Mouse (Mus musculus): ENCODE data around the gene Polr1e. TPM values are rescaled to one million over a fixed set of nuclear protein-coding genes. Genes with fewer than 3 reads are reported as not detected.
A peak's percentile ranks its signal among the peaks of the same experiment; 100 is the strongest.
"Not testable (repeated sequence)": the region's sequence is repeated elsewhere in the genome, so short reads cannot be mapped to it uniquely, and the experiment has no call there.

The Polr1e gene
- polyA plus RNA-seq, 1 experiment from 2014 or later: 47.8 TPM

DNA sequence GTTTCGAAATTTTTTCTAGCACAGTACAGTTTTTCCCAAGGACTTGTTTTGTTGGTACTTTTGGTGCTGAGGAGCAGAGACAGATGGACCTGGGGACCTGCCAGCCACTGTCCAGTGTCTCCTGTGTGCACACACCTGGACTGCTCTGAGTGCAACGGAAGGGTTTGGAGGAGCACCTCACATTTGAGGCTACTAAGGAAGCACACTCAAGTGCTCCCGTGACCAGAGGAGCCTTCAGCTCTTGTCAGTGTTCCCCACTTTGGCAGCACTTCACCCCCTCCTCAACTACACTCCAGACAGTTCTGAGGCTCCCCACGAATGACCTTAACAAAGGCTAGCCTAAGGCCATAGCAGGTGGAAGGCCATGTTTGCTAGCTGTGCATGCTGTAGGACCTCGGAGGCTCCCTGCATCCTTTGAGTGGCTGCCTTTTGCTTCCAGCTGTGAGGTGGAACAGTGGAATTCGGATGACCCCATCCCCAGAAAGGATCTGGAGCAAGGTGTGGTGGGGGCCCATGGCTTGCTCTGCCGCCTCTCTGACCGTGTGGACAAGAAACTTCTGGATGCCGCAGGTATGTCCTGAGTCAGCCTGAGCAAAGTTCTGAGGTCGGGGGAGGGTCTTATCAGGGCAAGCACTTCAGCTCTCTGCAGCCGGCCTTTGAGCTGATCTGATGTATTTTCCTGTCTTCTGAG lies 35.8 kb upstream of the Polr1e start:
- Histone ChIP-seq H3K9me3 (no peaks in the 10 kb centered on the region), H3K4me3 (peak overlapping the region; percentile 88), H3K4me1 (peaks cover 37% of the 10 kb centered on the region), H3K27ac (peak overlapping the region; percentile 17), H3K36me3 (peaks cover 35% of the 10 kb centered on the region), H3K27me3 (ENCODE audit: insufficient read depth, poor library complexity, severe bottlenecking) (no peaks in the 10 kb centered on the region)
- 49% methylated on average over 11 of the region's 11 CpGs for WGBS
- DNase-seq (ENCODE audit: low spot score): no peak

DNA sequence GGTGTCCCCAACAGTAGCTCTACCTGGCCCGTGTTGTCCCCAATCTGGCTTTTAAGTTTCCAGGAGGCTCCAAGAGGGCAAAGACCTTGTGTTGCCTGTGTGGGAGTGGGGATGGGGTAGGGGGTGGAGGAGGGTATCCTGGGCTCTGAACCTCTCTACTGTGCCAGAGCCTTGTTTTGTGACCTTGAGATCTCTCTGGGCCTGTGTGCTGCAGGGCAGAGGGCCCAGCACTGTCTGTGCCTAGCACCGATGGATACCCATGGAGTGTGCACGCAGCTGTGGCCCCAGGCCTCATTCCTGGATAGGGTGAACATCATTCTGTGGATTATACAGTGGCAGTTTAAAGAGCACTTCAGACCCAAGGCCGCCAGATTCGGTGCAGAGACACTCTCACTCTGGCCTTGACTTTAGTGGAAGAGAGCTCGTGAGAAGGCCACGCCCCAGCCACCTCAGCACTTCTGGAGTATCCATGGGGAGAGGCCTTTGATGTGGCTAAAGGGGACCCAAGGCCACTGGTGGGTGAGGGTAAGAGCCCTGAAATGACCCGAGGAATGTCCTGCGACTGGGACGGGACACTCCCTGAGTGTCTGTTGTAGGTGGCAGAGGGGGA lies 35.1 kb upstream of the Polr1e start:
- H3K4me3 ChIP-seq: peak overlapping the region; percentile 88
- 67% methylated on average over 10 of the region's 10 CpGs for WGBS
- peak overlapping the region; percentile 17 for H3K27ac ChIP-seq
- peaks cover 37% of the 10 kb centered on the region for H3K4me1 ChIP-seq
- peaks cover 40% of the 10 kb centered on the region for H3K36me3 ChIP-seq
- H3K27me3 ChIP-seq (ENCODE audit: insufficient read depth, poor library complexity, severe bottlenecking): no peaks in the 10 kb centered on the region
- H3K9me3 ChIP-seq: no peaks in the 10 kb centered on the region
- no peak for DNase-seq (ENCODE audit: low spot score)

DNA sequence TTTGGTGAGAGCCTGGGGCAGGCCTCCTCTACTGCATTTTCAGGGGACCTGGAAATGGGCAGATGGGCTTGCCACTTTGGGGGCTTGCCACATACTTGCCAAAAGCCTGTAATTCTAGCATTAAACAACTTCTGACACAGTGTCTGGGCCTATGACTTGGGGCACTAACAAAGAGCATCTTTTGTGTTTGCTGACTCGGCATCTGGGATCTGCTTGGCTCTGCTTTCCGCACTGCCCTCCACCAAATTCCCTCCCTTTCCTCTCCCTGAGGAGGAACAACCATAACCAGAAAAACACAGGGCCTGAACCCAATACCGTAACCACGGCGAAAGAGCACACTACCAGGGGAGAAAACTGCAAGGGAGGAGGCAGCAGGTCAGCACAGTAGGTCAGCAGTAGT lies 27.8 kb upstream of the Polr1e start:
- Histone ChIP-seq H3K27me3 (ENCODE audit: insufficient read depth, poor library complexity, severe bottlenecking) (no peaks in the 10 kb centered on the region), H3K4me1 (0 out of 2 replicates have a peak, but pooled peaks cover 2% of the 10 kb centered on the region), H3K36me3 (peaks cover 84% of the 10 kb centered on the region), H3K27ac (no peak overlapping the region), H3K9me3 (no peaks in the 10 kb centered on the region), H3K4me3 (no peak overlapping the region)
- WGBS: 83% methylated on average over 5 of the region's 5 CpGs
- DNase-seq (ENCODE audit: low spot score): no peak

DNA sequence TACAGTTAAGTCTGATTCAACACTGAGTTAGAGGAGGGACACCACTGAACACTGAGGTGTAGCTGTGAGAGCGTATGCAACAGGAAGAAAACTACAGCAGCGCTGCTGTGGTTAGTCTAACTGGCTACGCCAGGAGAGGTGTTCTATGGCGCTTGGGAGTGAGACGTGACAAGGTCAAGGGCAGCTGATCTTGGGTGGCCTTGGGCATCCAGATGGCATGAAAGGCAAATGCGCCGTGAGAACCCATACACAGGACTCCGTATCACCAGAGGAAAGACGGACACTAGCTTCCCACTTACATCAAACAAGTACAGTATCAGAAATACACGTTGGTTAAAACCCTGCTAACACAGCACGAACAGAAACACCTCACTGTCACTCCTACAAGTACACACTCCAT lies 26.1 kb upstream of the Polr1e start:
- H3K4me3 ChIP-seq; H3K27me3 ChIP-seq (ENCODE audit: insufficient read depth, poor library complexity, severe bottlenecking); H3K27ac ChIP-seq; DNase-seq (ENCODE audit: low spot score); H3K9me3 ChIP-seq; H3K4me1 ChIP-seq: not testable (repeated sequence)
- peaks cover 66% of the 10 kb centered on the region for H3K36me3 ChIP-seq
- 93% methylated on average over 11 of the region's 11 CpGs for WGBS

DNA sequence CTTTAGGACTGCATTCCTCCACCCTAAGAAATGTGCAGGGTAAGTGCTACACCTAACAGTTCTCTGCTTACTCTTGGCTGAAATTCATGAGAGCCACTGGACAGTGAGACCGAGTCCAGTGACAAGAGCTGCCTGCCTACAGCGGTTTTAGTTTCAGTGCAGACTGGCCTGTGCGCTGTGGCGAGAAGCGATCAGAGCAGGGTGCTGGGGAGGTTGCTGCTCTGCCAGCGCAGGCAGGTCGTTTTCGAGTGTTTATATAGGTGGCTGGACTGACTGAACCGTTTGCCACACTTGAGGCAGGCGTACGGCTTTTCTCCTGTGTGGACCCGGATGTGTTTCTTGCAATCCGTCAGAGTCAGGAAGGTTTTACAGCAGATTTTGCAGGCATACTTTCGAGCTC lies 25.2 kb upstream of the Polr1e start:
- H3K36me3 ChIP-seq: peaks cover 59% of the 10 kb centered on the region
- not testable (repeated sequence) for H3K4me3 ChIP-seq; H3K27ac ChIP-seq; H3K4me1 ChIP-seq; H3K9me3 ChIP-seq; H3K27me3 ChIP-seq (ENCODE audit: insufficient read depth, poor library complexity, severe bottlenecking); DNase-seq (ENCODE audit: low spot score)
- 87% methylated on average over 14 of the region's 14 CpGs for WGBS

DNA sequence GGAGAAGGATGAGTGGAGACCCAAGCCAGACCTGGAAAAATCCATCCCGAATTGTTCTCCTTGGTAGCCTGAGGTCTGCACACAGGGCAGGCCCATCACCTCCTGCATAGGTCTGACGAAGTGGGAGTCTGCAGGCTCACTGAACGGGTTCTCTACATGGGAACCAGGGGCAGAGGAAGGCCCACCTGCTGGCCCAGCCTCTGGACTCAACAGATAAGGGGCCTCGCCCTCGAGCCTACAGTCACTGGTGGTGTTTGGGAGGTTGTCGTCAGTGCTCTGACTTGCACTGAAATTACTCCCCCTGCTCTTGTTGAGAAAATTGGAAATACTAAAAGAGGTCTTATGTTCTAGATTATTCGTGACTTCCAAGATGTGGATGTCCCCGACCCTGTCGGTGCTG lies 24.5 kb upstream of the Polr1e start:
- H3K27ac ChIP-seq: 0 out of 2 replicates have a peak overlapping the region, but pooled peaks have one; percentile 39
- H3K27me3 ChIP-seq (ENCODE audit: insufficient read depth, poor library complexity, severe bottlenecking): no peaks in the 10 kb centered on the region
- WGBS: 81% methylated on average over 9 of the region's 9 CpGs
- H3K4me1 ChIP-seq: 0 out of 2 replicates have a peak, but pooled peaks cover 5% of the 10 kb centered on the region
- H3K4me3 ChIP-seq: no peak overlapping the region
- H3K9me3 ChIP-seq: no peaks in the 10 kb centered on the region
- H3K36me3 ChIP-seq: peaks cover 52% of the 10 kb centered on the region
- DNase-seq (ENCODE audit: low spot score): peak; percentile 93

DNA sequence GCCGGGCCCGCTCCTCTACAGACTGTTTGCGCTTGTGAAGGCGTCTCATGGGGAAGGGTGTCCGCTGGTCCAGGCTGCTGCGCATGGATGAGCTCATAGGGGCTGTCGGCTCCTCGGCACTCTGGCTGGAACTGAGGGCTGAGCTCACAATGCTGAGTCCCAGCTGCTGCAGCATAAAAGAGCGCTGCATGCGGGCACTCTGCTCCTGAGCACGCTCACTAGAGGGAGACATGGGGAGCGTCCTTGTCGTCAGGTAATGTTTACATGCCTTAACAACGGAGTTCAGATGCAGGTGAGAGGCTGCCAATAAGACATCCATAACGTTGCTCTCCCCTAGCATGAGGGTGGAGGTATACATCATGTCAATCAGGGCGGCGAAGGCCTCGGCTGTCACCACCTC lies 23.6 kb upstream of the Polr1e start:
- no peaks in the 10 kb centered on the region for H3K27me3 ChIP-seq (ENCODE audit: insufficient read depth, poor library complexity, severe bottlenecking)
- H3K36me3 ChIP-seq: peaks cover 43% of the 10 kb centered on the region
- H3K4me1 ChIP-seq: 0 out of 2 replicates have a peak, but pooled peaks cover 3% of the 10 kb centered on the region
- DNase-seq (ENCODE audit: low spot score): no peak
- H3K27ac ChIP-seq: peak overlapping the region; percentile 23; the same call in 1 of the 2 replicates
- 80% methylated on average over 18 of the region's 18 CpGs for WGBS
- no peak overlapping the region for H3K4me3 ChIP-seq
- H3K9me3 ChIP-seq: no peaks in the 10 kb centered on the region

DNA sequence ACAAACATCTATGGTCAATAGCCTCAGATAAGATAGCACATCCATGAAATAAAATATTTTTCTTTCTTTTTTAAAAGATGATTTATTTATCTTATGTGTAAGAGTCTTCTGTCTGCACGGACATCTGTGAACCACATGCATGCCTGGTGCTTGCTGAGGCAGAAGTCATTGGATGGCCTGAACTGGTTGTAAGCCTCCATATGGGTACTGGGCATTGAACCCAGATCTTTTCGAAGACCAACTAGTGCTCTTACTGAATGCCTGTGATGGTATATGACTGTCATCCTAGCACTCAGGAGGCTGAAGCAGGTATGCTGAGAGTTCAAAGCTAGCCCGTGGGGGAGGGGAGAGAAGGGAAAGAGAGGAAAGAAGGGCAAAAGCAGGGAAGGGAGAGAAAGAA lies 20.3 kb upstream of the Polr1e start:
- 75% methylated on average over 3 of the region's 3 CpGs for WGBS

DNA sequence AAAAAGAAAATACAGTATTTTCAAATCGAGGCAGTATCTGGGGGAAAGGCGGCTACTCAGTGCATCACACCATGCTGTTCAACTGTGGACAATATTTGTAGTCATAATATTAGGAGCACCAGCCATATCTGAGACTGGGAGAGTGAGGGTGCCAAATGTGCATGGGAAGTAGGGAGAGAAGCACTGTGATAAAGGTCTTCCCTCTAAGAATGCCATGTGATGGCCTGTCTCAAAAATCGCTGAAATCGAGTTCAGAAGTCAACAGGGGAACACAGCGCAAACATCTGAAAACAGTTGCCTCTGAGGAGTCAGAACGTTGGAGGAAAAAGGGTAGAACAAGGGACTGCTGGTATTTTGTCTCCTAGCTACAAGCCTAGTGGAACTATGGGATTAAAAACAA lies 18.4 kb upstream of the Polr1e start:
- Histone ChIP-seq H3K27ac (no peak overlapping the region), H3K9me3 (no peaks in the 10 kb centered on the region), H3K4me1 (0 out of 2 replicates have a peak, but pooled peaks cover 3% of the 10 kb centered on the region), H3K27me3 (ENCODE audit: insufficient read depth, poor library complexity, severe bottlenecking) (no peaks in the 10 kb centered on the region), H3K4me3 (no peak overlapping the region), H3K36me3 (peaks cover 10% of the 10 kb centered on the region)
- DNase-seq (ENCODE audit: low spot score): no peak
- 87% methylated on average over 6 of the region's 6 CpGs for WGBS

More for the DNA sequence above, 20.3 kb upstream of the Polr1e start:
- Histone ChIP-seq H3K27ac (no peak overlapping the region), H3K4me3 (no peak overlapping the region), H3K9me3 (no peaks in the 10 kb centered on the region), H3K4me1 (0 out of 2 replicates have a peak, but pooled peaks cover 3% of the 10 kb centered on the region), H3K36me3 (peaks cover 21% of the 10 kb centered on the region), H3K27me3 (ENCODE audit: insufficient read depth, poor library complexity, severe bottlenecking) (no peaks in the 10 kb centered on the region)
- DNase-seq (ENCODE audit: low spot score): no peak

DNA sequence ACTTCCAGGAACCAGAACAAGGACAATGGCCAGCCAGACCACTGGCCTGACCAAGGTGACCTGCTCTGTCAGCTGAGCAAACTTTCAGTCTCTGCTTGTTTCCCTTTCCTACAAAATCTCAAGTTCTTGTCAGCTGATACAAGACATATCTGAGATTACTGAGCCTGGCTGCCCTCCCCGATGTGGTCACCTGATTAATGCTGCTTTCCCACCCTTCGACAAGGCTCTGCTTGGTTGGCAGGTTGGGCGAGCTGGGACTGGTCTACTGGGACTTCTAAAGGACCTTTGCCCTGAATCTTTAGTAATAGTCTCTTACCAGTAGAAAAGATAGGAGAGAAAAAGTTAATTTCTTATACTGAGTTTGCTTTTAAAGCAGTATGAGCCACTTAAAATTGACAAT lies 12.9 kb upstream of the Polr1e start:
- peaks cover 15% of the 10 kb centered on the region for H3K4me1 ChIP-seq
- no peak for DNase-seq (ENCODE audit: low spot score)
- H3K27me3 ChIP-seq (ENCODE audit: insufficient read depth, poor library complexity, severe bottlenecking): no peaks in the 10 kb centered on the region
- H3K9me3 ChIP-seq: no peaks in the 10 kb centered on the region
- no peak overlapping the region for H3K27ac ChIP-seq
- H3K36me3 ChIP-seq: peaks cover 7% of the 10 kb centered on the region; the same call in 1 of the 2 replicates
- WGBS: 76% methylated on average over 3 of the region's 3 CpGs
- H3K4me3 ChIP-seq: no peak overlapping the region

DNA sequence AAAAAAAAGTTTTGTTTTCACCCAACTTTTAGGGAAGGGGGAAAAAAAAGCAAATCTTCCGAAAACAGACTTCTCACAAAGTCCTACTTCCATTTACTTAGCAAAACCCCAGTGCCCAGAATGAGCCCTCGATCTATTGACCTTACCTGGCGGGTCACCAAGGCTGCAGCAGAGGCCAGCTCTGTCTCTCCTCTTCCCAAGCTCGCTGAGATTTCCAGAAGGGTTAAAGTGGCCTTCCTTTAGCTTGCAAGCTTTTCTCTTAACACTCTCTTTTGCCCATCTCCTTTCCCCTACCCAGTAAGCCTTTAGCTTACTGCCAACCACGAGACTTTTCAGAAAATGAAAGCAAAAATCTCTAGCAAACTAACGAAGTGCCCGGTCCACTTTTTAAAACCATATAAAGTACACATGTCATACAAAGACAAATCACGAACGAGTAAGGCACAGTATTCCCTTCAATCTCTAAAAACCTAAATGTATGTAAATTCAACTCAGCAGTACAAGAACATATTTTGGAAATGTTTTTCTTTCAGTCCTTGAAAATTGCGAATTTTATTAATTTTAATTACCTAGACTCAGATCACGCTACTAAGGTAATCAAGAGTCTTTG lies 7.5 kb upstream of the Polr1e start:
- DNase-seq (ENCODE audit: low spot score): no peak
- Histone ChIP-seq H3K36me3 (no peaks in the 10 kb centered on the region), H3K4me3 (peak overlapping the region; percentile 79), H3K4me1 (peaks cover 26% of the 10 kb centered on the region), H3K9me3 (no peaks in the 10 kb centered on the region), H3K27ac (peak overlapping the region; percentile 94), H3K27me3 (ENCODE audit: insufficient read depth, poor library complexity, severe bottlenecking) (no peaks in the 10 kb centered on the region)
- 22% methylated on average over 11 of the region's 11 CpGs for WGBS

DNA sequence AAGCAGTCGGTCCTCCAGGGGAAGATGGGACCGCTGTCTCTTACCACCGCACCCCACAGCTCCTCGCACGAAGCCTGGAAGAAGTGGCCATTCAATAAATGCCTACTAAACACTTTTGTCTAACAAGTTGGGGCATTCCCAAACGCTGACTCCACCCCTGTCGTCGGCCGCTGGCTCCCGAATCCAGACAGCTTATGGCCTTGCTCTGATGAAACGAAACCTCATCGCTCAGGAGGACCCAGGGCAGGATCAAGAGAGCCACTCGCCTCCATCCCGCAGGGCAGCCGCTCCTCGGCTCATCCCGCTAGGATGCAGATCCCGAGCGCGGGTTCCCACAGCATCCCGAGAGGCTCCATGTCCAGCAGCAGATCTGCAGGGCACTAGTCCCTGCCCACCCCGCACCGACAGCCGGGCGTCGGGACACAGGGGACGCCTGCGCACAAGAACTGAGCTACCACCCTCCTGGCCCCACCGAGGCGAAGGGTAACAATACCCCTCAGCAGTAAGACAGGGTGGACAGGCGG lies 6.7 kb upstream of the Polr1e start:
- WGBS: 0% methylated on average over 31 of the region's 31 CpGs
- Histone ChIP-seq H3K27ac (peak overlapping the region; percentile 94), H3K36me3 (no peaks in the 10 kb centered on the region), H3K4me3 (peak overlapping the region; percentile 79), H3K27me3 (ENCODE audit: insufficient read depth, poor library complexity, severe bottlenecking) (no peaks in the 10 kb centered on the region), H3K9me3 (no peaks in the 10 kb centered on the region), H3K4me1 (peaks cover 26% of the 10 kb centered on the region)
- peak; percentile 90 for DNase-seq (ENCODE audit: low spot score)

Measured in heart, embryonic 10.5 days (tissue).